Mouse (Mus musculus) left cerebral cortex, adult 9 months (tissue): ENCODE results near the gene Zpbp.

ENCODE experiments used
- DNase-seq, 2 experiments: peaks; one replicate each; pipeline ENCODE4 v3.0.0; 2022; ENCODE audit warnings: low spot score in 2 of 2

Gene Zpbp

DNA sequence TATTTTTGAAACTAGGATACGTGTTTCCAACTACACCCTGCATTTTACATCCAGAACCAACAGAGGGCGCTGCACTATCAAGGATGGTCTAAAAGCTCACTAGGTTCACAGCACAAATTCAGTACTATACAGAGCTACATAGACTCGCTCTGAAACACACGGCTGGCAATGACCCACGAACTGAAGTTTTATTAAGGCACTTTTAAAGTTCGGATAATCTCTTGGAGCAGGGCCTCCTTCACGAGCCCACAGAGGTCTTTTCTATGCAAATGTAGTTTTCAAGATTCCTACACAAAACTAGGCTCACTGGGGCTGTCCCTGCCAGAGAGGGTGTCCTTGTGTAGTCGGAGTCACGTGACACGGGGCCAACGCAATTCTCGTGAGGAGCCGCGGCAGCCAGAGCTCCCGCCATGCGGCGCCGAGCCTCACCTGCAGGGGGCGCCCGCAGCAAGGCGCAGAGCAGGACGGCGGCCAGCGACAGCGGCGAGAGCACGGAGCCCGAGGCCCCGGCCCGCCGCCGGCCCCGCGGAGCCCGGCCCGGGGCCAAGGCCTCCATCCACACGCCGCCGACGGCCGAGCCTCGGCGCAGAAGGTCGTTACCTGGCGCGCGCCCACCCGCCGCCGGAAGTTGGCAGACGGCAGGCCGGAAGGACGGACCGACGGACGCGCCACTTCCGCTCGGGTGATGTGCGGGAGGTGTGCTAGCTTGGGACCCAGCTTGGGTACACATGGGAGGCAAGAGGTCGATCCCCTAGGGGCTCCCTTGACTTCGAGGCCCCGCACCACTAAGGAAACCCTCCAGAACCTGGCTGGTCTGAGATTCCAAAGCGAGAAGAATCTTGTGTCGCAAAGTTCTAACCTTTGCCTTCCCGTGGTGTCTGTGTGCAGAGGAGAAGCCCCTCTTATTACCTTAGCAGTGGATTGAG, at the start of gene Zpbp, which contains the start of gene Spata48:
Gene Zpbp, minus strand, starts transcription at position 774 of the 926 bp plus-strand sequence.
Gene Spata48, plus strand, starts transcription at position 460 of the 926 bp plus-strand sequence.
- DNase-seq = peak; percentile 75 to 91

GRCm38 (mm10) chr11:11509413-11509812, 47.2 kb upstream of the Zpbp start:
- DNase-seq = no peak

GRCm38 (mm10) chr11:11506187-11506586, 44.0 kb upstream of the Zpbp start:
- DNase-seq = no peak

DNA sequence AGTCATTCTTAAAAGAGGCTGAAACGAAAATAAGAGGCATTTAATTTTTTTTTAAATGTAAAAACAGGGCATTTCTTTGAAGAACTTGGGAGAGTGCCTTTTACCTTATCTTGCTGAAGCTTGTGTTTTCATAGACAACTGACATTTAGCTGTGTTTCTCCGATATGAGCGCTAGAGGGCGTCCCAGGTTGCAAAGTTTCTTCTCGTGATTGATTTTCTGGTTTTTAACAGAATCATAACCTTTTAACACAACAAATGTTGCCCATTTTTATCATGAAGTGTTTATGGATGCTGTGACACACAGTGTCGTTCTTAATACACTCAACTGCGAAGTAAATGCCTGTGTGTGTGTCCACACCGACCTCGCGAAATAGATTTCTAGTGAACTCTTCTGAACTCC, 37.7 kb upstream of the Zpbp start:
- peak in 1 of 2 experiments; percentile 24 for DNase-seq

DNA sequence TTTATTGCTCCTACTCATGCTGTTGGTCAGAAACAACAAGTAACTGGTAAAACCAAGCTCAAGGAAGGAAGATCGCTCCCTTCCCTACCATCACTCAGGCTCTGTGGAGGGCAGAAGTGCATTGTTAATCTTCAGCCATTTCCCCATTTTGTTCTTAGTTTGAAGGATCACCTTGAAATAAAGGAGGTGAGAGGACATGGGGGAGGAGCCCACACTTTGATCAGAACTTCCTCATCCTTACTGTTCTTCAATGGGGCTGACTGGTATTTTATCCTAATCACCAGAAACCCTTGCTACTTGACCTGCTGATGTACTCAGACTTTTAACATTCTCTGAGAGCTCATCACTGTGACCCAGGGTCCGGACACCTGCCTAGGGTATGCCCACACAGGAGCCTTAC, 33.5 kb upstream of the Zpbp start:
- no peak for DNase-seq

- DNase-seq = no peak
These were observed 29.8 kb upstream of the Zpbp start for GRCm38 (mm10) chr11:11492044-11492443.

DNA sequence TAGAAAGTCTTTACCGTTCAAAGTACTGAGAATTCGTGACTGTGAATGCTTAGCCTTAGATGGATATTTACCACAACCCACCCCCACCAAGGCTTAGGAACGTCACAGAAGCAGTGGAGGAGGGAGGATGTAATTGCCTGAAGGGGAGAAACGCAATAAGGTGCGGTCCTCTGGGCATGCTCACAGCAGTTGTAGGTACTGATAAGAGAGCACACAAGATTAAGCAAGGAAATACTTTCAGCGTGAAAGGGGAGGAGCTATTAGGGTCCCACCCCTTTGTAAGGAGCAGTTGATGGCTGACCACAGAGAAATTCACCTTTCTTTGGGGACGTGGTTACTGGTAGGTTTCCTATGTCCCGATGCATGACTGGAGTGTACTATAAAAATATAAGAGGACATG, 22.2 kb upstream of the Zpbp start:
- no peak for DNase-seq

DNA sequence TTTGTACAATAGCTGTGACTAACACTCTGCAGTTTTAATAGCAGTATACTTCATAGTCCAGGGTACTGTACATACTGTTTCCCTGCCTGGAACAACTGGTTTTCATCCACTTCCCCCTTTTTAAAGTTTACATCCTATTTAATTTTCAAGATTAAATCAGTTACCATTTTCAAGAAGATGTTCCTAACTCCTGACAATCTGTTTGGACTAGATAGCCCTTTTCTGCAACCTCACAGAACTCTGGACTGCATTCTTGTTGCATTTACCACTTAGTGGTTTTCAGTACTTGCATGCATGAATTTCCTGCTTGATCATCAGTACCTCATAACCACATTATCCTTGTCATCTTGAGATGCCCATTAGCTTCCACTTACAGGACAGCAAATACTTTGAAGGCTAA, 6.7 kb upstream of the Zpbp start:
- no peak for DNase-seq

DNA sequence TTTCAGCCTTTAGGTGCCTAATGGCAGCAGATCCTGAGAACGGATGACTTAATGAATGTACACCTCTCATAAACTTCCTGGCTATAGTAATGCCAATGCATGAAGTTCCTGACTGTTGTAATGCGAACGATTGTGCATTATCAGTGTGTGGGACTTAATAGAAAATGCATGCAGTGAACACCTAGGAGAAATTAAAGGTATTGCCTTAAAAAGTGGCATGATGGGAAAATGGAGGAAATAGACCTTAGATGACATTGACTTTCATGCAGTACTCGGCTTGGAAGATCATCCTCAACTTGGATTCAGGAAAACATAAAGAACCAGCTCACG, 318 bp upstream of the Zpbp start:
- DNase-seq = no peak

GRCm38 (mm10) chr11:11455037-11455436, 7.2 kb downstream of the Zpbp start:
- DNase-seq = no peak

DNA sequence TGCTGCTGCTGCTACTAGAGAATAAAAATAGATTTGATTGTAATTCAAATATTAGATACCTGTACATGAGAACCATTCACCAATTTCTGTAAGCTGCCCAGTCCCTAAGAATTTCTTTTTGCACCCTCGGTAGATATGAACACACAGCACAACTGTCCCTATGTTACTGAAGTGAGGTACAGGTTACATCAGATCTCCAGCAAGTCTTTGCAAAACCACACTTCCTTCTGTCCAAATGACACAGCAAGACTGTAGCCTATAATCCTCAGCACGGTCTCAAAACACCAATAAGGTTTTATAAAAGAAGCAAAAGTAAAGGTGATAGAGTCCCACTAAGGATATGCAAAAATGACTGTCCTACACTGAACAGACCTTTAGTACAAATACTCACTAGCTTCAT, 44.9 kb downstream of the Zpbp start:
- DNase-seq = no peak

GRCm38 (mm10) chr11:11414188-11414587, 48.0 kb downstream of the Zpbp start:
- no peak for DNase-seq

GRCm38 (mm10) chr11:11394686-11395085, 67.5 kb downstream of the Zpbp start:
- DNase-seq = no peak

DNA sequence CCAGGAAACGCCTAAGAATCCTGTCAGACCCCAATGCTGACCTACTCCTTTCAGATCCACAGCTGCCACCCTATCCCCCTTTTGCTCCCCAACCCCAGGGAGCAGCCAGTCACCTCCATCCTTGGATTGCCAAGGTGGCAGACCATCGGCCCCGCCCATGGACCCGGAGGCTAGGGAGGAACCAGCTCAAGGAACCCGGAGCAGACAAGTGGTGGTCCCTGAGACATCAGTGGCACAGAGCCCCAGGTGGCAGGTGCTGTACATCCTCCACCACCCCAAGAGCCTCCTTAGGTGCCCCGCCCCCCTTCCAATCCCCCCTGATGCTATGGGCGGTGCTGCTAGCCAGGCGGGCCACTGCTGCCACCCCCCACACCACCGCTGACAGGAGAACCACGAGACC, 69.0 kb downstream of the Zpbp start:
- DNase-seq = no peak

DNA sequence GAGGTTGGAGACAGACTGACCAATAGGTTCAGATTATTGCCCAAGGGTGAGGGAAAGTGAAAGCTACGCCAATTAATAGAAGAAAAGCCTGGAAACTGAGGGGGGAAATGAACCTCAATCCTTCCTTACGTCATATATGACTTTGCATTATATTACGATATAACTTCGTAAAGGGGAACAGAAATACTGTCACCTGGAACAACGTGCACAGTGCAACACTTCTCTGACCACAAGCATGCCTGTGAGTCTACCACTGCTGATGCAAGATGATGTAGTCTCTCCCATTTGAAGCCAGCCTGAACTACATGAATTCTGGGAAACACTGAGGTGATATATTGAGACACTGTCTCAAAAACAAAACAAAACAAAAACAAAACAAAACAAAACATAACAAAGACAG, 90.9 kb downstream of the Zpbp start:
- no peak for DNase-seq

- no peak for DNase-seq
These were observed 178.7 kb downstream of the Zpbp start for GRCm38 (mm10) chr11:11283512-11283911.

DNA sequence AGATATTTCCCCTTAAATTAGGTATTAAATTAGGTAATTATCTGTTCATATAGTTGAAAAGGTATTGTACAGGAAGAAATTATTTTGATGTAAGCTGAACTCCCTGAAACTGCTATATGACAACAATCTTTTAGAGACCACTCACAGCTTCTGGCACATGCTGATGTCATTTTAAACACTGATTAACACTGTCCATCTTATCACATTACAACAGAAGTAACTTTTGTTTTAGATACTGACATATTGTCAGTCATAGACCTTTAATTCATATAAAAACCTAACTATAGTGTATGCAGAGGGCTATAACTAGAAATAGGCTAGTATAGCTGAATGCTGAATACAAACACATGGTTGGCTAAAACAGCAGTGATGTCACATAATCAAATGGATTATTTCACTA, 182.1 kb downstream of the Zpbp start:
- DNase-seq = no peak

- DNase-seq = no peak
These were observed 204.9 kb downstream of the Zpbp start for GRCm38 (mm10) chr11:11257348-11257747.

- no peak for DNase-seq
These were observed 219.4 kb downstream of the Zpbp start for GRCm38 (mm10) chr11:11242694-11243377.

DNA sequence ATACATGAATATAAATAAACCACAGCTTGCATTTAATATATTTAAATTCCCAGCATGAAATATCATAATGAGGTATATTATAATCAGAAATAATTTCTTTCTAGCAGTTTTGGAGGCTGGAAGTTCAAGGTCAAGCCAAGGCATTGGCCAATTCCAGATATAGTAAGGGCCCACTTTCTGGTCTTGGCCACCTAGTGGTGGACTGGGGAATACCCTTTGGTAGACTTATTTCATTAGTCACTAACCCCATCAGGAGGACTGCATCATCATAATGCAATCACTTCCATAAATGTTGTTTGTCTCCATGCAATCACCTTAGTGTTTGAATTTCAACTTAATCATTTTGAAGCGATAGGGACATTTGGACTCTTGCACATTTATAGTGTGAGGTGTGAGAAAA, 222.9 kb downstream of the Zpbp start:
- no peak for DNase-seq
